Mouse (Mus musculus) stomach, embryonic 16.5 days (tissue): ENCODE data around the gene Ube2n. TPM values are rescaled to one million over a fixed set of nuclear protein-coding genes. Genes with fewer than 3 reads are reported as not detected.
A peak's percentile ranks its signal among the peaks of the same experiment; 100 is the strongest.

Source experiments
- ATAC-seq: fragments of 200-750 bp; cut with Nextera tagmentation; 2 replicates; pipeline ENCODE4 v1.8.0; 2017; ENCODE audit warnings: moderate number of reproducible peaks, moderate TSS enrichment; ENCODE audit not compliant: insufficient read depth, low FRiP score
- H3K27ac ChIP-seq: fragments of 300-500 bp; sonication (generic); 2 replicates; pipeline ENCODE4 v1.5.1; 2014; ENCODE audit warnings: low read length
- H3K27me3 ChIP-seq: fragments of 300-500 bp; sonication (generic); 2 replicates; pipeline ENCODE4 v1.6.1; 2014; ENCODE audit warnings: low read length, control low read depth, mixed read lengths; ENCODE audit not compliant: control insufficient read depth, insufficient read depth
- H3K36me3 ChIP-seq: fragments of 300-500 bp; sonication (generic); 2 replicates; pipeline ENCODE4 v1.6.1; 2014; ENCODE audit warnings: low read length; ENCODE audit not compliant: control insufficient read depth, insufficient read depth
- H3K4me1 ChIP-seq: fragments of 300-500 bp; sonication (generic); 2 replicates; pipeline ENCODE4 v1.6.1; 2014; ENCODE audit warnings: low read length, control low read depth, mixed read lengths; ENCODE audit not compliant: control insufficient read depth, insufficient read depth
- H3K4me2 ChIP-seq: fragments of 300-500 bp; sonication (generic); 2 replicates; pipeline ENCODE4 v1.6.1; 2014; ENCODE audit warnings: low read depth, low read length, mixed read lengths
- H3K4me3 ChIP-seq: fragments of 300-500 bp; sonication (generic); replicated peaks from 2 replicates; pipeline ENCODE4 v1.5.1; 2014; ENCODE audit warnings: mild to moderate bottlenecking, low read length
- H3K9ac ChIP-seq: fragments of 300-500 bp; sonication (generic); 2 replicates; pipeline ENCODE4 v1.6.1; 2014; ENCODE audit warnings: low read length
- H3K9me3 ChIP-seq: fragments of 300-500 bp; sonication (generic); replicated peaks from 2 replicates; pipeline ENCODE4 v1.6.1; 2016; ENCODE audit warnings: low read length, control low read depth; ENCODE audit not compliant: control insufficient read depth
- WGBS: fragments of 180-500 bp; shearing (Covaris S2); extraction: QIAGEN DNeasy Blood & Tissue Kit; methylation state at CpG from one replicate; pipeline ENCODE4 v1.1.7; 2014; 5-methylcytosine and 5-hydroxymethylcytosine counted together
- polyA plus RNA-seq: library from polyadenylated mRNA; unstranded; fragments of >200 nt; fragmentation: Nextera tagmentation; extraction: Ambion mirVana; gene quantifications from 2 replicates; pipeline ENCODE4 v1.2.1, GENCODE M21; 2015

Ube2n gene
- polyA plus RNA-seq: 291 and 302 TPM in 2 replicates

- Histone ChIP-seq H3K36me3 (no peaks in the 10 kb centered on the region), H3K4me3 (peak within 1 kb of the TSS; percentile 95), H3K4me1 (peaks cover 12% of the 10 kb centered on the region), H3K4me2 (peak within 1 kb of the TSS; percentile 75), H3K9me3 (no peaks in the 10 kb centered on the region), H3K27ac (peak within 1 kb of the TSS; percentile 99), H3K9ac (peak within 1 kb of the TSS; percentile 98), H3K27me3 (no peaks in the 10 kb centered on the region)
- WGBS: under 1% methylated on average over 79 of the region's 81 CpGs
- peak; percentile 98 for ATAC-seq
Observed at GRCm38 (mm10) chr10:95514656-95515292, at the start of gene Ube2n. Gene Ube2n (plus strand): TSS chr10:95515145.

DNA sequence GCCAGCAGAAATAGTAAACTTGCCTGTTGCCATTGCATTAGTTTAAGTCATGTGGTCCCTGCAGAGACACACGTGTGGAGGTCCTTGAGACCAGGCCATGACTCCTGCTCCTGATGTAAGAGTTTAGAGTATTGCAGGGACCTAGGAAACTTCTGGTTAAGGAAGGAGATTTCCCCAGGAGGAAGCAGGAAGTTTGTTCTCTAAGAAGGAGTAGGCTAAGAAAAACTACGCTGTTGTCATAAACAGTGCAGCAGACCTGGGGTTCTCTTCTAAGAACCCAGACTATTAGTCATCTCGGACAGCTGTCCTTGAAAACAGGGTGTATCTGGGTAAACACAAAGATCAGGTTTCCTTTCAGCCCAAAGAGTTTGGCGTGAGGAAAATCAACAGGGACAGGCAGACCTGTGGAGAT lies 49.5 kb upstream of the Ube2n start:
- H3K27ac ChIP-seq: peak overlapping the region; percentile 55
- no peak overlapping the region for H3K4me3 ChIP-seq
- no peaks in the 10 kb centered on the region for H3K4me1 ChIP-seq
- no peak for ATAC-seq
- 19% methylated on average over 4 of the region's 4 CpGs for WGBS
- H3K27me3 ChIP-seq: no peaks in the 10 kb centered on the region
- H3K36me3 ChIP-seq: no peaks in the 10 kb centered on the region
- H3K9ac ChIP-seq: no peak overlapping the region
- H3K4me2 ChIP-seq: no peak overlapping the region
- H3K9me3 ChIP-seq: no peaks in the 10 kb centered on the region

GRCm38 (mm10) chr10:95468894-95469293 lies 46.1 kb upstream of the Ube2n start:
- H3K36me3 ChIP-seq: no peaks in the 10 kb centered on the region
- WGBS: 66% methylated on average over 4 of the region's 4 CpGs
- H3K9me3 ChIP-seq: no peaks in the 10 kb centered on the region
- no peaks in the 10 kb centered on the region for H3K4me1 ChIP-seq
- no peak overlapping the region for H3K4me2 ChIP-seq
- no peak overlapping the region for H3K9ac ChIP-seq
- H3K4me3 ChIP-seq: no peak overlapping the region
- H3K27ac ChIP-seq: no peak overlapping the region
- no peaks in the 10 kb centered on the region for H3K27me3 ChIP-seq
- no peak for ATAC-seq

DNA sequence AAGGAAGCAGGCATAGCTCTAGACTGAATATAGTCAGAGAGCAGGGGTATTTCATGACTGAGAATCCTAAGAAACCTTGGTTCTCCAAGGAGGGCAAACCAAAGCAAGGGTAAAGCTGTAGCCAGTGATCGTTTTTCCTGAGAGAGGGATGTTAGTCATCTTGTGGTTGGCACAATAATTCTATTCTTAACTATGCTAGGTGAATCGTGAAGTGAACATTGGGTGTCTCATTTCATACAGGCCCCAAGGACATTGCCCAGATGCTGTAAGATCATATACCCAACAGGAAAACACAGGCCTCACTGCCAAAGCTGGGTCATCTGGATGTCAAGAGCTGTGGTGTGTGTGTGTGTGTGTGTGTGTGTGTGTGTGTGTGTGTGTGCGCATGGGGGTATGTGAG lies 43.8 kb upstream of the Ube2n start:
- H3K4me1 ChIP-seq: no peaks in the 10 kb centered on the region
- no peak for ATAC-seq
- H3K27me3 ChIP-seq: no peaks in the 10 kb centered on the region
- no peaks in the 10 kb centered on the region for H3K36me3 ChIP-seq
- no peak overlapping the region for H3K27ac ChIP-seq
- no peak overlapping the region for H3K4me3 ChIP-seq
- H3K4me2 ChIP-seq: no peak overlapping the region
- 80% methylated on average over 3 of the region's 3 CpGs for WGBS
- no peaks in the 10 kb centered on the region for H3K9me3 ChIP-seq
- no peak overlapping the region for H3K9ac ChIP-seq

DNA sequence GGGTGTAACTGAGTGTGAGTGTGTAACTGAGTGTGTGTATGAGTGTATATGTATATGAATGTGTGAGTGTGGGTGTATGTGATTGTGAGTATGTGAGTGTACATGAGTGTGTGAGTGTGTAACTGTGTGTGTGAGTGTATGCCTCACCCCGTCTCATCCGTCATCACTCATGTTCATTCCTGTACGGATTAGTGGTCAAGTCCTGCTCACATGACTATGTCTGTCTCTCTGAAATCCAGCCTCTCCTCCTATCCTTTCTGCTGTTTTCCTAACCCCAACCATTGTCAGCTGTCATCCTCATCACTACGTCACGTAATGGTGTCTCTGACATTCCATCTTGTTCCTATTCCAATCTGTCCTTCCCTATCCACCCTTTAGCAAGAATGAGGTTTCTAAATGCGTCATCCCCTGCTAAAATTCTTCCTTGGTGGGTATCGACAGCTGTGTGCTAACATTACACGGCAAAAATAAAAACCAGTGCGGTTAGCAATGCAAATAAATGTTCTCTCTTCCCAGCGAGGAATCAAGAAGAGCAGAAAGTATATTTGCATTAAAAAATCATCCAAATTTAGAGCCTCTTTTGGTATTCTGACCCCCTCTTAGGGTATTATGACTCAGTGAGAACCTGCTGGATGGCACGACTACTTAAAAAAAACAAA lies 42.9 kb upstream of the Ube2n start:
- ATAC-seq: no peak
- Histone ChIP-seq H3K27me3 (no peaks in the 10 kb centered on the region), H3K4me3 (no peak overlapping the region), H3K9ac (no peak overlapping the region), H3K9me3 (no peaks in the 10 kb centered on the region), H3K4me1 (no peaks in the 10 kb centered on the region), H3K36me3 (no peaks in the 10 kb centered on the region), H3K27ac (no peak overlapping the region), H3K4me2 (no peak overlapping the region)
- 85% methylated on average over 11 of the region's 11 CpGs for WGBS

DNA sequence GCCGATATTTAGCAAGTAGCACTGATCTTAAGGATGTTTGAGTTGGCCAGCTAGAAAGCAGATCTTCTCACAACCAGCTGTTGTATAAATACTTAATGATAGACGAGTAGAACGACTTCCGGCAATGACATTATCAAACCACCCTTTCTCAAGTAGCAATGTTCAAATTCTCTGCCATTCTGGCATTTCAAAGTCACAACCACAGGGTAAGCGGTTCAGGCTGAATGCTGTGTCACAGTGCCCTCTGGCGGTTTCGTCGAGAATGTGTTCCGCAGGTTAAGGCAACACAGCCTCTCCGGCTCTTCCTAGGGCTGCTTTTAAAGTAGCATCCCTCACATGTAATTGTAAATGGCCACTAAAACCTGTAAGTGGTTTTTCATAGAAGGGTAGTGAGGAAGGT lies 39.0 kb upstream of the Ube2n start:
- no peak overlapping the region for H3K27ac ChIP-seq
- no peaks in the 10 kb centered on the region for H3K9me3 ChIP-seq
- H3K27me3 ChIP-seq: no peaks in the 10 kb centered on the region
- H3K36me3 ChIP-seq: no peaks in the 10 kb centered on the region
- no peak overlapping the region for H3K4me3 ChIP-seq
- H3K4me2 ChIP-seq: no peak overlapping the region
- no peaks in the 10 kb centered on the region for H3K4me1 ChIP-seq
- no peak for ATAC-seq
- 10% methylated on average over 10 of the region's 10 CpGs for WGBS
- H3K9ac ChIP-seq: no peak overlapping the region

DNA sequence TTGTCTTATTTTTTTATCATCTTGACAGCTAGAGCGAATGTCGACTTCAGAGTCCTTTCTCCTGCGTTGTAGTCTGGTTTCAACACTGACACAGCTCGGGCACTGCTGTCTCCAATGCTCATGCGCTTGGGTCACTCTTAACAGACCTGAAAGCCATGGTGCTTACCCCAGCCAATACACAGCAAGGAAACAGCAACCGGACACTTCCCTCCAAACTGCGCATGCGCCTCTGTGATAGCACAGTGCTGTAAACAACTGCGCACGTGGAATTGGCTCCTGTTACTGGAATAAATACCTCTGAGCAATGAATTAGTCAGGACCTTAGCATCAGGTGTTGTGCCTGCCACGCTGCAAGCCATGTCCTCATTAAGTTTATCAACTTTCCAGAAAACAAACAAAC lies 37.4 kb upstream of the Ube2n start:
- Histone ChIP-seq H3K4me2 (no peak overlapping the region), H3K27ac (no peak overlapping the region), H3K4me1 (no peaks in the 10 kb centered on the region), H3K9ac (no peak overlapping the region), H3K36me3 (peaks cover 8% of the 10 kb centered on the region; the same call in 1 of the 2 replicates), H3K4me3 (no peak overlapping the region), H3K9me3 (no peaks in the 10 kb centered on the region), H3K27me3 (no peaks in the 10 kb centered on the region)
- ATAC-seq: no peak
- WGBS: 77% methylated on average over 11 of the region's 11 CpGs

GRCm38 (mm10) chr10:95489653-95490052 lies 25.3 kb upstream of the Ube2n start:
- Histone ChIP-seq H3K4me2 (no peak overlapping the region), H3K9ac (no peak overlapping the region), H3K36me3 (peaks cover 36% of the 10 kb centered on the region), H3K27ac (no peak overlapping the region), H3K4me3 (no peak overlapping the region), H3K4me1 (no peaks in the 10 kb centered on the region), H3K9me3 (peaks cover 1% of the 10 kb centered on the region; the same call in 1 of the 2 replicates), H3K27me3 (no peaks in the 10 kb centered on the region)
- WGBS: 67% methylated on average over 2 of the region's 2 CpGs
- no peak for ATAC-seq

DNA sequence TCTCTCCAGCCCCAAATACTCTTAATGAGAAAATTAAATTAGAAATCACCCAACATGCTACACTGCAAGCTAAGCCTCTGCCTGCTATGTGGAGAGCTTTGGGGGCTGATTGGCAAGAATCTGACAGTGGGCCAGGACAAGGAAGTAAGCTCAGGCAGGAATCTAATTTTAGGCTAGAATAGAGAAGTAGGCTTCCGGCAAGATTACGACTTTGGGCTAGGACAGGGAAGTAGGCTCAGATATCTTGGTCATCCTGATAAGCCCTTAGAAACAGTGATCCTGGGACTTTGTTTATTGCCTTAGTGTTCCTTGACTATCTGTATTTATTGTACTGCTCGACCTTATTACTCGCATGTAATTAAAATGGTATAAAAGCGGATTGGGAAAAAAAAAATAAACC lies 20.7 kb upstream of the Ube2n start:
- H3K4me3 ChIP-seq: no peak overlapping the region
- ATAC-seq: no peak
- H3K4me2 ChIP-seq: no peak overlapping the region
- WGBS: 98% methylated on average over 5 of the region's 5 CpGs
- no peak overlapping the region for H3K9ac ChIP-seq
- no peaks in the 10 kb centered on the region for H3K4me1 ChIP-seq
- H3K36me3 ChIP-seq: peaks cover 45% of the 10 kb centered on the region
- peaks cover 5% of the 10 kb centered on the region; the same call in 1 of the 2 replicates for H3K9me3 ChIP-seq
- no peak overlapping the region for H3K27ac ChIP-seq
- no peaks in the 10 kb centered on the region for H3K27me3 ChIP-seq
